Mouse (Mus musculus) forebrain, embryonic 13.5 days (tissue): Measurements from ENCODE around the gene Gm21860. TPM values are rescaled to one million over a fixed set of nuclear protein-coding genes. Genes with fewer than 3 reads are reported as not detected.
"Not testable (repeated sequence)": the region's sequence is repeated elsewhere in the genome, so short reads cannot be mapped to it uniquely, and the experiment has no call there.

ENCODE experiments used
- ATAC-seq: fragments of 200-750 bp; cut with Nextera tagmentation; 2 replicates; pipeline ENCODE4 v1.8.0; 2017
- H3K27ac ChIP-seq: fragments of 300-500 bp; sonication (generic); 2 replicates; pipeline ENCODE4 v1.5.1; 2015; ENCODE audit warnings: inconsistent platforms, mild to moderate bottlenecking, moderate library complexity
- H3K27me3 ChIP-seq: fragments of 300-500 bp; sonication (generic); 2 replicates; pipeline ENCODE4 v1.6.1; 2015; ENCODE audit warnings: mild to moderate bottlenecking, inconsistent platforms
- H3K36me3 ChIP-seq: fragments of 300-500 bp; sonication (generic); 2 replicates; pipeline ENCODE4 v1.6.1; 2015; ENCODE audit warnings: mild to moderate bottlenecking, inconsistent platforms; ENCODE audit not compliant: poor library complexity, severe bottlenecking
- H3K4me1 ChIP-seq: fragments of 300-500 bp; sonication (generic); 2 replicates; pipeline ENCODE4 v1.6.1; 2015; ENCODE audit warnings: inconsistent platforms
- H3K4me2 ChIP-seq: fragments of 300-500 bp; sonication (generic); 2 replicates; pipeline ENCODE4 v1.6.1; 2015; ENCODE audit warnings: inconsistent platforms, mild to moderate bottlenecking, moderate library complexity
- H3K4me3 ChIP-seq: fragments of 300-500 bp; sonication (generic); 2 replicates; pipeline ENCODE4 v1.5.1; 2015; ENCODE audit warnings: mild to moderate bottlenecking, inconsistent platforms
- H3K9ac ChIP-seq: fragments of 300-500 bp; sonication (generic); 2 replicates; pipeline ENCODE4 v1.6.1; 2015; ENCODE audit warnings: mild to moderate bottlenecking, inconsistent platforms
- H3K9me3 ChIP-seq: fragments of 300-500 bp; sonication (generic); replicated peaks from 2 replicates; pipeline ENCODE4 v1.6.1; 2016; ENCODE audit warnings: inconsistent platforms
- WGBS: fragments of 180-500 bp; shearing (Covaris S2); methylation state at CpG from one replicate; pipeline ENCODE4 v1.1.7; 2015; 5-methylcytosine and 5-hydroxymethylcytosine counted together
- polyA plus RNA-seq: library from polyadenylated mRNA; unstranded; fragments of >200 nt; fragmentation: Nextera tagmentation; extraction: Ambion mirVana; gene quantifications from 2 replicates; pipeline ENCODE4 v1.2.1, GENCODE M21; 2015

Gm21860 gene
- polyA plus RNA-seq, 1 experiment from 2014 or later: not detected

DNA sequence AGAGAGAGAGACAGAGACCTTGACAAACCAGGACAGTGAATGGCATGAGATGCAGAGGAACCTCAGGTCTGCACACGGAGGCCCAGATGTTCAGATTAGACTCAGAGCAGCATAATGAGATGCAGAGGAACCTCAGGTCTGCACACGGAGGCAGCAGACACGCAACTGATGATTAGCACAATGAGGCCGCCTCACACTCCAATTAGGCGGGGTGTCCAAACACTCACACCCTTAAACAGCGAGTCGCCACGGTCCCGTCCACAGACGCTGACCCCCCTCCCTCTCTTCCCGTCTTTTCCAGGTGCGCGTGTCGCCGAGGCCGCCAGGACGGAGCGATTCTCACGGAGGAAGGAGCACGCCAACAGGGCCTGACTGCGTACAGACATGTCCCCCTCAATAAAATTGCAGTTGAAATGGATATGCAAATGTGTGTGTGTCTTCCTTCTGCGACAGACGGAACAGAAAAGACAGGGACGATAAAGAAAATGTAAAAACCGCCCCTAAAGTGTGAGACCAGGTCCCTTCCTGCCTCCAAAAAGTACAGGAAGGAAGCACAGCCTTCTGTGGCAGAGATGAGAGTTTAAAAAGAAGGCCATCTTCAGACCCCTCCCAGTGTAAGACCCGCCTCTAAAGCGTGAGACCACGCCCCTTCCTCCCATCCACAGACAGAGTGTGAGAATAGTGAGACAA lies 15.6 kb downstream of the Gm21860 start:
- peak; percentile 27 for ATAC-seq
- WGBS: 72% methylated on average over 28 of the region's 28 CpGs
- not testable (repeated sequence) for H3K27ac ChIP-seq

DNA sequence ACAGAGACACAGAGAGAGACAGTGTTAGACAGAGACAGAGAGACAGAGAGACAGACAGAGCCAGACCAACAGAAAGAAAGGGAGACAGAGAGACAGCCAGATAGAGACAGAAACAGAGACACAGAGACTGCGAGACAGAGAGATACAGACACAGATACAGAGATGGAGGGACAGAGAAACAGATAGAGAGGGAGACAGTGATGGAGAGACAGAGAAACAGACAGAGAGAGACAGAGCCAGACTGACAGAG lies 16.3 kb downstream of the Gm21860 start:
- Histone ChIP-seq H3K4me2 (no peak overlapping the region), H3K9ac (no peak overlapping the region), H3K9me3 (peaks cover 45% of the 10 kb centered on the region), H3K36me3 (peaks cover 41% of the 10 kb centered on the region), H3K27me3 (no peaks in the 10 kb centered on the region), H3K4me3 (no peak overlapping the region), H3K4me1 (no peaks in the 10 kb centered on the region), H3K27ac (no peak overlapping the region)
- ATAC-seq: no peak
- WGBS: 85% methylated on average over 1 of the region's 1 CpGs

More for the DNA sequence above, 15.6 kb downstream of the Gm21860 start:
- H3K4me1 ChIP-seq, H3K9ac ChIP-seq, H3K4me2 ChIP-seq, H3K27me3 ChIP-seq, H3K4me3 ChIP-seq: not testable (repeated sequence)
- peaks cover 45% of the 10 kb centered on the region for H3K9me3 ChIP-seq
- peaks cover 41% of the 10 kb centered on the region for H3K36me3 ChIP-seq

DNA sequence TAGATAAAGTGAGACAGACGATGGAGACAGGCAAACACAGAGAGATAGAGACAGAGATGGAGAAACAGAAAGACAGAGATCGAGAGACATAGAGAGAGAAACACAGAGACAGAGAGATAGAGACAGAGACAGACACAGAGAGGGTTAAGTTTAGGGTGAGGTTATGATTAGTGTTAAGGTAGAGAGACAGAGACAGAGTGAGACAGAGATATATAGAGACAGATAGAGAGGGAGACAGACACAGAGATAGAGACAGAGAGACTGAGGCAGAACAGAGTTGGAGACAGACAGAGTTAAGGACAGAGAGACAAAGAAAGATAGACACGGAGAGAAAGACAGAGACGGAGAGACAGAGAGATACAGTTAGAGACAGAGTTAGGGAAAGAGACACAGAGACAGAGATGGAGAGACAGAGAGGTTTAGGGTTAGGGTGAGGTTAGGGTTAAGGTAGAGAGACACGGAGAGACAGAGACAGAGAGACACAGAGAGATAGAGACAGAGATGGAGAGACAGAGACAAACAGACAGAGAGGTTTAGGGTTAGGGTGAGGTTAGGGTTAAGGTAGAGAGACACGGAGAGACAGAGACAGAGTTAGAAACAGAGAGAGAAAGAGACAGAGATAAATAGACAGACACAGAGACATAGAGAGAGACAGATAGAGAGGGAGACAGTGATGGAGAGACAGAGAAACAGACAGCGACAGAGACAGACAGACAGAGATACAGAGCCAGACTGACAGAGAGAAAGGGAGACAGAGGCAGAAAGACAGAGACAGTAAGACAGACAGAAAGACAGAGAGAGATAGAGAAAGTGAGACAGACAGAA lies 16.8 kb downstream of the Gm21860 start:
- Histone ChIP-seq H3K36me3 (peaks cover 39% of the 10 kb centered on the region), H3K4me3 (no peak overlapping the region), H3K4me1 (no peaks in the 10 kb centered on the region), H3K27me3 (no peaks in the 10 kb centered on the region), H3K4me2 (no peak overlapping the region), H3K9me3 (peaks cover 43% of the 10 kb centered on the region), H3K27ac (no peak overlapping the region), H3K9ac (no peak overlapping the region)
- WGBS: 48% methylated on average over 4 of the region's 7 CpGs
- ATAC-seq: no peak

DNA sequence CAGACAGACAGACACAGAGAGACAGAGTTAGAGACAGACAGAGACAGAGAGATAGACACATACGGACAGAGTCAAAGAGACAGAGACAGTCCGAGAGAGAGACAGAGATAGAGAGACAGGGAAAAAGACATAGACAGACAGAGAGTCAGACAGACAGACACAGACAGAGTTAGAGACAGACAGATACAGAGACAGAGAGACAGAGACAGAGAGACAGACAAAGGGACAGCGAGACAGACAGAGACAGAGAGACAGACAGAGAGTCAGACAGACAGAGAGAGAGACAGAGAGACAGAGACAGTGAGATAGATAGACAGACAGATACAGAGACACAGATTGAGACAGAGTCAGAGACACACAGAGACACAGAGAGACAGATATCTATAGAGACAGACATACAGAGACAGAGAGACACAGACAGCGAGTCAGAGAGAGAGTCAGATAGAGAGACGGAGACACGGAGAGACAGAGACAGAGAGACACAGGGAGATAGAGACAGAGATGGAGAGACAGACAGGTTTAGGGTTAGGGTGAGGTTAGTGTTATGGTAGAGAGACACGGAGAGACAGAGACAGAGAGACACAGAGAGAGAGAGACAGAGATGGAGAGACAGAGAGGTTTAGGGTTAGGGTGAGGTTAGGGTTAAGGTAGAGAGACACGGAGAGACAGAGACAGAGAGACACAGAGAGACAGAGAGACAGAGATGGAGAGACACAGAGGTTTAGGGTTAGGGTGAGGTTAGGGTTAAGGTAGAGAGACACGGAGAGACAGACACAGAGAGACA lies 18.2 kb downstream of the Gm21860 start:
- not testable (repeated sequence) for H3K4me3 ChIP-seq, ATAC-seq, H3K27ac ChIP-seq, H3K27me3 ChIP-seq, H3K4me2 ChIP-seq, H3K9ac ChIP-seq, H3K4me1 ChIP-seq
- Histone ChIP-seq H3K9me3 (peaks cover 29% of the 10 kb centered on the region), H3K36me3 (peaks cover 25% of the 10 kb centered on the region)
- WGBS: 80% methylated on average over 6 of the region's 9 CpGs

DNA sequence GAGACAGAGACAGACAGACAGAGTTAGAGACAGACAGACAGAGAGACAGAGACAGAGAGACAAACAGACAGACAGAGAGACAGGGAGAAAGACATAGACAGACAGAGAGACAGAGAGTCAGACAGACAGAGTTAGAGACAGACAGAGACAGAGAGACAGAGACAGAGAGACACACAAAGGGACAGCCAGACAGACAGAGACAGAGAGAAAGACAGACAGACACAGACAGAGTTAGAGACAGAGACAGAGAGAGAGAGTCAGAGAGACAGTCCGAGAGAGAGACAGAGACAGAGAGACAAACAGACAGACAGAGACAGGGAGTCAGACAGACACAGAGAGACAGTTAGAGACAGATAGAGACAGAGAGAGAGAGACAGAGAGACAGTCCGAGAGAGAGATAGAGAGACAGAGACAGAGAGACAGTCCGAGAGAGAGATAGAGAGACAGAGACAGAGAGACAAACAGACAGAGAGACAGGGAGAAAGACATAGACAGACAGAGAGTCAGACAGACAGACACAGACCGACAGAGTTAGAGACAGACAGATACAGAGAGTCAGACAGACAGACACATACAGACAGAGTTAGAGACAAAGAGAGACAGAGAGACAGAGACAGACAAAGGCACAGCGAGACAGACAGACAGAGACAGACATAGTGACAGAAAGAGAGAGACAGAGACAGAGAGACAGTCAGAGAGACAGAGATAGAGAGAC lies 19.3 kb downstream of the Gm21860 start:
- Histone ChIP-seq H3K36me3 (peaks cover 19% of the 10 kb centered on the region), H3K9me3 (peaks cover 22% of the 10 kb centered on the region)
- not testable (repeated sequence) for H3K9ac ChIP-seq, H3K27ac ChIP-seq, ATAC-seq, H3K27me3 ChIP-seq, H3K4me3 ChIP-seq, H3K4me2 ChIP-seq, H3K4me1 ChIP-seq
- 82% methylated on average over 5 of the region's 5 CpGs for WGBS

DNA sequence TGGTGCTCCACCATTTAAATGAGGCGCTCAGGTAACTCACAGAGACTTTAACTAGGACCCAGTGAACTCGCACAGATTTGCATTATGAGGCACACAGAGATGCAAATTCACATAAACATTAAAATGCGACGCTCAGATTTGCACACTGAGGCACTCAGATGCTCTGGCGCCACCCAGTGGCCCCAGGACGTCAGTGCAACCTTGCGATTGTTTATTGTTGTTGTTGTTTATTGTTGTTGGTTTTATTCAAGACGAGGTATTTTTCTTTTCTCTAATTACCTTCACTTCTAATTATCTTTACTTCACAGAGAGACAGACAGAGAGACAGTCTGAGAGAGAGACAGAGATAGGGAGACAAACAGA lies 20.3 kb downstream of the Gm21860 start:
- H3K9ac ChIP-seq, H3K27ac ChIP-seq, H3K27me3 ChIP-seq, H3K4me2 ChIP-seq, H3K4me1 ChIP-seq, H3K4me3 ChIP-seq, H3K36me3 ChIP-seq, ATAC-seq: not testable (repeated sequence)
- peaks cover 12% of the 10 kb centered on the region for H3K9me3 ChIP-seq
- 53% methylated on average over 8 of the region's 8 CpGs for WGBS

DNA sequence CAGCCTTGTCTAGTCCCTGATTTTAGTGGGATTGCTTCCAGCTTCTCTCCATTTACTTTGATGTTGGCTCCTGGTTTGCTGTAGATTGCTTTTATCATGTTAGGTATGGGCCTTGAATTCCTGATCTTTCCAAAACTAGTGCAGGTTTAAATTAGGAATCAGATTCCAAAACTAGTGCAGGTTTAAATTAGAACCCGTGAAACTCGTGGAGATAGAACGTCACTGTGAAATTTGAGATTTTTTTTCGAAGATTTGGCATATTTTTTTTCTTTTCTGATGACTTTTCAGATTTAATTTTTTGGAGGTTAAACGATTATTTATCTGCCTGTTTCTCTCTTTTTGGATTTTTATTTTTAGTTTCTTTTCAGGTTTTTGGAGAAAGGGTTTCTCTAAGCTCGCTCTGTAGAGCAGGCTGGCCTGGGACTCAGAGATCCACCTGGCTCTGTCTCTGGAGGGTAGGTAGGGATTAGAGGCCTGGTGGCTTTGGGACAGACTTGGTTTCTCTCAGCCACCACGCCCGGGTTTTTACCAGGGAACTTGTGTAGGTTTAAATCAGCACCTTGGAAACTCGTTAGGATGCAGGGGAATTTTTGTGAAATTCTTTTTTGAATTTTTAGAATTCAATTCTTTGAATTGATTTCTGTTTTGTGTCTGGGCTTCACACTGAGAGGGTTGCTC lies 20.8 kb downstream of the Gm21860 start:
- H3K4me3 ChIP-seq, H3K4me2 ChIP-seq, H3K4me1 ChIP-seq, H3K9ac ChIP-seq, H3K9me3 ChIP-seq, ATAC-seq, H3K36me3 ChIP-seq, H3K27ac ChIP-seq, H3K27me3 ChIP-seq: not testable (repeated sequence)
- 77% methylated on average over 9 of the region's 9 CpGs for WGBS

DNA sequence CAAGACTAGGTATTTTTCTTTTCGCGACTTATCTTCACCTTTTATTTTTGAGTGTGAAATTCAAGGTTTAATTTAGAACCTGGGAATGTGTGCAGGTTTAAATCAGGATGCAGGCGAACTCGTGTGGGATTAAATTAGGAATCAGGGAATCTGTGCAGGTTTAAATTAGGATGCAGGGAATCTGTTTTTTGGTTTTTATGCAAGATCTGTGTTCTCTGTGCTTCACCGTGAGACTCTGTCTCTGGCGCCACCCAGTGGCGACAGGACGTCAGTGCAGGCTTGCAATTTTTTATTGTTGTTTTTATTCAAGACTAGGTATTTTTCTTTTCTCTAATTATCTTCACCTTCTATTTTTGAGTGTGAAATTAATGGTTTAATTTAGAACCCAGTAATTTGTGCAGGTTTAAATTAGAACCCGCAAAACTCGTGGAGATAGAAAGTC lies 22.5 kb downstream of the Gm21860 start:
- not testable (repeated sequence) for H3K4me3 ChIP-seq, H3K9ac ChIP-seq, H3K4me2 ChIP-seq, H3K27me3 ChIP-seq, H3K36me3 ChIP-seq, H3K27ac ChIP-seq, H3K4me1 ChIP-seq, H3K9me3 ChIP-seq
- 58% methylated on average over 10 of the region's 10 CpGs for WGBS
- 0 out of 2 replicates have a peak, but pooled peaks have one; percentile 36 for ATAC-seq

DNA sequence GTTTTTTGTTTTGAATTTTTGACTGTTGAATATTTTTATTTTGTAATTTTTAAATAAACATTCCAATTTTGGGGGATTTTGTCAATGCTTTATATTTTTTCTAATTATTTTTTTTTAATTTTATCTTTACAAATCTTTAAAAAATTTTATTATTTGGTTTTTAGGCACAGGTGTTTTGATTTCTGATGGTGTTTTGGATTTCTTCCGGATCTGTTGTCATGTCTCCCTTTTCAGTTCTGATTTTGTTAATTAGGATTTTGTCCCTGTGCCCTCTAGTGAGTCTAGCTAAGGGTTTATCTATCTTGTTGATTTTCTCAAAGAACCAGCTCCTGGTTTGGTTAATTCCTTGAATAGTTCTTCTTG lies 23.0 kb downstream of the Gm21860 start:
- H3K4me2 ChIP-seq, H3K4me1 ChIP-seq, H3K36me3 ChIP-seq, H3K9ac ChIP-seq, H3K27me3 ChIP-seq, ATAC-seq, H3K9me3 ChIP-seq, H3K4me3 ChIP-seq, H3K27ac ChIP-seq: not testable (repeated sequence)
- 67% methylated on average over 1 of the region's 1 CpGs for WGBS

DNA sequence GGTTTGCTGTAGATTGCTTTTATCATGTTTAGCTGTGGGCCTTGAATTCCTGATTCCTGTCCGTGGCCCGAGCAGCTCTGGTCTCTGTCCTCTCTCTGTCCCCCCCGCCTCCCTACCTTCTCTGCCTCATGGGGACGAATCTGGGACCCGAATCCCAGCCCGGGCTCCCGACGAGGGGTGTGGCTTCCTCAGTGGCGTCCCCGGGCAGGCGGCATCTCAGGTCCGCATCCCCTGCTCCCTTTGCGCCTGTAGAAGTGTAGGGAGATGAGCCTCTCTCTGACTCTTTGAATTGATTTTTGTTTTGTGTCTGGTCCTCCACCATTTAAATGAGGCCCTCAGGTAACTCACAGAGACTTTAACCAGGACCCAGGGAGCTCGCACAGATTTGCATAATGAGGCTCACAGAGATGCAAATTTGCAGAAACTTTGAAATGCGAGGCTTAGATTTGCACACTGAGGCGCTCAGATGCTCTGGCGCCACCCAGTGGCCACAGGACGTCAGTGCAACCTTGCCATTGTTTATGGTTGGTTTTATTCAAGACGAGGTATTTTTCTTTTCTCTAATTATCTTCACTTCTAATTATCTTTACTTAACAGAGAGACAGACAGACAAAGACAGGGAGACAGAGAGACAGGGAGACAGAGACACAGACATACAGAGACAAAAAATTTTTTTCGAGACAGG lies 23.6 kb downstream of the Gm21860 start:
- not testable (repeated sequence) for H3K27ac ChIP-seq, H3K4me1 ChIP-seq, H3K4me3 ChIP-seq, H3K9ac ChIP-seq, H3K9me3 ChIP-seq, H3K4me2 ChIP-seq, H3K27me3 ChIP-seq, H3K36me3 ChIP-seq
- 64% methylated on average over 18 of the region's 20 CpGs for WGBS
- ATAC-seq: peak; percentile 92

DNA sequence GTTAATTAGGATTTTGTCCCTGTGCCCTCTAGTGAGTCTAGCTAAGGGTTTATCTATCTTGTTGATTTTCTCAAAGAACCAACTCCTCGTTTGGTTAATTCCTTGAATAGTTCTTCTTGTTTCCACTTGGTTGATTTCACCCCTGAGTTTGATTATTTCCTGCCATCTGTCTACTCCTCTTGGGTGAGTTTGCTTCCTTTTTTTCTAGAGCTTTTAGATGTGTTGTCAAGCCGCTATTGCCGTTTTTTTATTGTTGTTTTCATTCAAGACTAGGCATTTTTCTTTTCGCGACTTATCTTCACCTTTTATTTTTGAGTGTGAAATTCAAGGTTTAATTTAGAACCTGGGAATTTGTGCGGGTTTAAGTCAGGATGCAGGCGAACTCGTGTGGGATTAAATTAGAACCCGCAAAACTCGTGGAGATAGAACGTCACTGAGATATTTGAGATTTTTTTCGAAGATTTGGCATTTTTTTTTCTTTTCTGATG lies 24.8 kb downstream of the Gm21860 start:
- not testable (repeated sequence) for H3K9me3 ChIP-seq, H3K9ac ChIP-seq, H3K4me3 ChIP-seq, ATAC-seq, H3K4me2 ChIP-seq, H3K27me3 ChIP-seq, H3K4me1 ChIP-seq, H3K36me3 ChIP-seq, H3K27ac ChIP-seq
- WGBS: 63% methylated on average over 12 of the region's 12 CpGs
